Mouse (Mus musculus): Measurements from ENCODE around the gene Caskin1.

- TF ChIP-seq CTCF (IDR thresholded peaks at IDR 0.05; ENCODE audit: low read depth) (peak; percentile 42), EP300 (IDR thresholded peaks at IDR 0.05; ENCODE audit: low read depth) (no peak)
Observed at GRCm38 (mm10) chr17:24530361-24531050, 42.1 kb downstream of the Caskin1 start.

Measured in liver, embryonic 14.5 days (tissue).